Mouse (Mus musculus): ENCODE measurements around the gene Lama5. TPM values are rescaled to one million over a fixed set of nuclear protein-coding genes. Genes with fewer than 3 reads are reported as not detected.

Lama5 gene
- polyA plus RNA-seq, 1 experiment from 2014 or later: 85.3 TPM

DNA sequence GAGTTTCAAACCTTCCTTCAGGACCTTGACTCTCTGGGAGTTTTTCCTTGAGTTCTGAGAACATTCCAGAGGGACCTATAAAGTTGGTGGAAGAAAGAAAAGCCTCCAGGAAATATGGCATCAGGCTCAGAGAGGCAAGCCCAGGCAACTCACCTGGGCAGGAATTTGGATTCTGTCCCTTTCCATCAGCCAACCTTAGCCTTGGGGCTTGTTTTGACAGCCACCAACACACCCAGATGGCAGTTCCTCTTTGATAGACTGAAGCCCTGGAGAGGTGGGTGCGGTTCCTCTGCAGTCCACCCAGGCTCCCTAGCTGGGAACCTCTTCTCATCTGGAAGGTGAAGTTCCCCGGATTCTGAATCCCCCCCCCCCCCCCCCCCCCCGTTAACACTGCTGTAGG is 10.8 kb upstream of the Lama5 start:
- no peak for ATAC-seq
- H3K27ac ChIP-seq (ENCODE audit: low read length): peak overlapping the region; percentile 91

DNA sequence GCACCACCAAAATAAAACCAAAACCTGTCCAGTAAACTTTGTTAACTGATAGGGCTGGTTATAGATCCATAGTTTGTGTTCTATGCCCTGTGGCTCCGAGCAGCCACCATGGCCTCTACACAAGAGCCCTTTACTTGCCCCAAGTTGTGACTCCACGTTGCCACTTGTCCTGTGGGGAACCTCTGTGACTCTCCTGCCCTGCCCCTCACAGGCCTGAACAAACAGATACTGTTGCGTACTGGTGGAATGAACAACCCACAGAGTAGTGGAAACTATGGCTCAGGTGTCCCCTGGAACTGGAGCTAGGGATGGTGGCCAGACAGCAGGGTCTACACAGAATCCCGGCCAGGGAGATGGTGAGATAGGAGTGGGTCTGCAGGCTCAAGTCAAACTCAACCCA is 10.1 kb upstream of the Lama5 start:
- 59% methylated on average over 4 of the region's 4 CpGs for WGBS
- H3K27ac ChIP-seq (ENCODE audit: low read length): peak overlapping the region; percentile 91
- TF ChIP-seq CTCF (IDR thresholded peaks at IDR 0.05) (no peak), EP300 (IDR thresholded peaks at IDR 0.05) (0 out of 2 replicates have a peak, but pooled peaks have one; percentile 19)
- no peaks in the 10 kb centered on the region for H3K36me3 ChIP-seq (ENCODE audit: insufficient read depth, low read length)
- no peak overlapping the region for H3K4me2 ChIP-seq (replicated peaks; ENCODE audit: low read depth, low read length)
- no peak overlapping the region for H3K9ac ChIP-seq (replicated peaks; ENCODE audit: low read depth)
- peak; percentile 62 for DNase-seq (ENCODE audit: low spot score)
- no peak overlapping the region for H3K4me3 ChIP-seq (ENCODE audit: low read depth, low read length)
- no peaks in the 10 kb centered on the region for H3K9me3 ChIP-seq (ENCODE audit: low read length)
- peaks cover 29% of the 10 kb centered on the region for H3K4me1 ChIP-seq (ENCODE audit: insufficient read depth, low read depth, low read length)
- H3K27me3 ChIP-seq (replicated peaks; ENCODE audit: insufficient read depth, low read length): no peaks in the 10 kb centered on the region
- ATAC-seq: peak; percentile 32

More for the DNA sequence above, 10.8 kb upstream of the Lama5 start:
- TF ChIP-seq CTCF (IDR thresholded peaks at IDR 0.05): no peak
- H3K4me1 ChIP-seq (ENCODE audit: insufficient read depth, low read depth, low read length): peaks cover 28% of the 10 kb centered on the region
- WGBS: 54% methylated on average over 2 of the region's 3 CpGs
- no peaks in the 10 kb centered on the region for H3K36me3 ChIP-seq (ENCODE audit: insufficient read depth, low read length)
- H3K9ac ChIP-seq (replicated peaks; ENCODE audit: low read depth): no peak overlapping the region
- no peak for DNase-seq (ENCODE audit: low spot score)
- H3K4me2 ChIP-seq (replicated peaks; ENCODE audit: low read depth, low read length): no peak overlapping the region
- H3K27me3 ChIP-seq (replicated peaks; ENCODE audit: insufficient read depth, low read length): no peaks in the 10 kb centered on the region
- H3K4me3 ChIP-seq (ENCODE audit: low read depth, low read length): no peak overlapping the region
- H3K9me3 ChIP-seq (ENCODE audit: low read length): no peaks in the 10 kb centered on the region

DNA sequence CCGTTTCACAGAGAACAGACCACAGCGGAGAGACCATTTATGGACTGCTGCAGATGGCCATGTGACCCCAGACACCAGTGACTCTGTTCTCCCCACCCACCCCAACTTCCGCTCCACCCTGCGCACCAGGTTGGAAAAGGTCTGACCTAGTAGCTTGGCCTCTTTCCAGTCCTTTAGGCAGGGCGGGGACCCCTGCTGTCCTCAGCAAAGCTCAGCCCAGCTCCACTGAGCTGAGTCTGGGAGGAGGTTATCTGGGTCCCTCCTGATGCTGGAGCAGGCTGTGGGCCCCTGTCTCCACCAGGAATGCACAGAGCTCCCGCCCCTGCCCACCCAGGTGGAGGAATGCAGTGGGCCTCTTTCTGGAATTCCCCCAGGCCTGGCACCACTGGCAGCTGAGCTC is 9.3 kb upstream of the Lama5 start:
- Histone ChIP-seq H3K27me3 (replicated peaks; ENCODE audit: insufficient read depth, low read length) (no peaks in the 10 kb centered on the region), H3K4me3 (ENCODE audit: low read depth, low read length) (no peak overlapping the region), H3K36me3 (ENCODE audit: insufficient read depth, low read length) (no peaks in the 10 kb centered on the region), H3K9me3 (ENCODE audit: low read length) (no peaks in the 10 kb centered on the region), H3K4me1 (ENCODE audit: insufficient read depth, low read depth, low read length) (peaks cover 35% of the 10 kb centered on the region), H3K4me2 (replicated peaks; ENCODE audit: low read depth, low read length) (no peak overlapping the region), H3K9ac (replicated peaks; ENCODE audit: low read depth) (no peak overlapping the region), H3K27ac (ENCODE audit: low read length) (peak overlapping the region; percentile 91)
- peak; percentile 72 for ATAC-seq
- TF ChIP-seq CTCF (IDR thresholded peaks at IDR 0.05): no peak
- TF ChIP-seq EP300 (IDR thresholded peaks at IDR 0.05): peak; percentile 15; the same call in 1 of the 2 replicates
- WGBS: 31% methylated on average over 6 of the region's 6 CpGs
- DNase-seq (ENCODE audit: low spot score): peak; percentile 83

- no peak overlapping the region for H3K9ac ChIP-seq (replicated peaks; ENCODE audit: low read depth)
- H3K27ac ChIP-seq (ENCODE audit: low read length): peak overlapping the region; percentile 91
- TF ChIP-seq CTCF (IDR thresholded peaks at IDR 0.05): no peak
- TF ChIP-seq EP300 (IDR thresholded peaks at IDR 0.05): peak; percentile 75; the same call in 1 of the 2 replicates
- peak; percentile 53 for ATAC-seq
- H3K27me3 ChIP-seq (replicated peaks; ENCODE audit: insufficient read depth, low read length): no peaks in the 10 kb centered on the region
- H3K9me3 ChIP-seq (ENCODE audit: low read length): no peaks in the 10 kb centered on the region
- no peaks in the 10 kb centered on the region for H3K36me3 ChIP-seq (ENCODE audit: insufficient read depth, low read length)
- H3K4me2 ChIP-seq (replicated peaks; ENCODE audit: low read depth, low read length): no peak overlapping the region
- peak; percentile 84 for DNase-seq (ENCODE audit: low spot score)
- WGBS: 23% methylated on average over 8 of the region's 8 CpGs
- peaks cover 35% of the 10 kb centered on the region for H3K4me1 ChIP-seq (ENCODE audit: insufficient read depth, low read depth, low read length)
- H3K4me3 ChIP-seq (ENCODE audit: low read depth, low read length): no peak overlapping the region
Measured at GRCm38 (mm10) chr2:180234353-180234752, 8.7 kb upstream of the Lama5 start.

DNA sequence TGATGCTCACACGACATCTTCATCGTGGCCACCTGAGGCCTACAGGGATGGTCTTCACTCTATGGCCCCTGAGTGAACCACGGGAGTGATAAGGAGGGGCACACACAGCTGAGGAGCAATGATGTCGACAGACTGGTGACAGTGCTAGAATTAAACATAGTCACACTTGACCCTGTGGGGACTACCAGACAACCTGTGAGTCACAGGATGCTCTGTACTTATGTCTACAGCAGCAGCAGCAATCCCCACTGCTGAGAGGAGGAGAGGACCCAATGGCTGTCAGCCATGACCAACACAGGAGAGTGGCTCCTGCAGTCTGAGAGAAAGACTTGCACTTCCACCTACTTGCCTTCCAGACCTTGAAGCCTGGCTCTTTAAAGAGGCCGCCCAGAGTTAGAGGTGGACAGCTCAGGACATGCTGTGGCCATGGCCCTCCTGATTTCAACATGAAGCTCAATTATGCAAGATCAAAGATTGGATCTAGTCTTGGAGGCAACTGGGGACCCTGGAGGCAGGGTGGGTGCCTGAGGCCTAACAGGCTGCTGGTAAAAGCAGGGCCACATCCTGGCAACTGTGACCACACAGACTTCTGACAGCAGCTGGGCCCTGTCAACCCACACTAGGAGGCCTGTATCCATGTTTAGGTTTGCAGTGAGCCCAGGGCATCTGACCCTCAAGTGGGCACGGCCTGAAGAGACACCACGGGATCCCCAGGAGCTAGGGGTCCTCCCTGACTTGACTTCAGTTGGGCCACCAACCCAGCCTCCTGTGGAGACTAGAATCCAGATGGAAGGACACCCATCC is 7.6 kb upstream of the Lama5 start:
- Histone ChIP-seq H3K9ac (replicated peaks; ENCODE audit: low read depth) (no peak overlapping the region), H3K4me2 (replicated peaks; ENCODE audit: low read depth, low read length) (no peak overlapping the region), H3K9me3 (ENCODE audit: low read length) (no peaks in the 10 kb centered on the region), H3K36me3 (ENCODE audit: insufficient read depth, low read length) (no peaks in the 10 kb centered on the region), H3K27me3 (replicated peaks; ENCODE audit: insufficient read depth, low read length) (no peaks in the 10 kb centered on the region), H3K27ac (ENCODE audit: low read length) (peak overlapping the region; percentile 91), H3K4me1 (ENCODE audit: insufficient read depth, low read depth, low read length) (peaks cover 44% of the 10 kb centered on the region), H3K4me3 (ENCODE audit: low read depth, low read length) (no peak overlapping the region)
- 54% methylated on average over 7 of the region's 7 CpGs for WGBS
- TF ChIP-seq CTCF (IDR thresholded peaks at IDR 0.05) (no peak), EP300 (IDR thresholded peaks at IDR 0.05) (peak; percentile 29)
- DNase-seq (ENCODE audit: low spot score): peak; percentile 38
- ATAC-seq: 0 out of 2 replicates have a peak, but pooled peaks have one; percentile 2

DNA sequence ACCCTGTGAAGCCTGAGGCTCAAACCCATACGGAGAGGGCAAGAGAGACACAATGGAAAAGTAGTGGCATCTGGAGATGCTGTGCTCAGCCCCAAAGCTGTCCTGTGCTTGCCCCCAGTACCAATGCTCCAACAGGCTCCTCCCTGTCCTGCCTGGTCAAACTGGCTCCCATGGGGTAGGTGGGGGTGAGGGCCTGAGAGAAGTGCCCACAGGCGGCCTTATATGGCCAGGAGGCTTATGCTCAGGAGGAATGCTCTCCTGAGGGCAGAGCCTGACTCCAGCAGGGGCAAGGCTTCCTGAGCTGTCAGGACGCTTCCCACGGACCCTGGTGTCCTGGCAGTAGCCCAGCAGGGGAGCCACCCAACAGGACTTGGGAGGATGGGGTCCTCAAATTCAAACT is 4.8 kb upstream of the Lama5 start:
- Histone ChIP-seq H3K36me3 (ENCODE audit: insufficient read depth, low read length) (no peaks in the 10 kb centered on the region), H3K27me3 (replicated peaks; ENCODE audit: insufficient read depth, low read length) (no peaks in the 10 kb centered on the region), H3K4me1 (ENCODE audit: insufficient read depth, low read depth, low read length) (peaks cover 58% of the 10 kb centered on the region), H3K4me2 (replicated peaks; ENCODE audit: low read depth, low read length) (no peak overlapping the region), H3K9me3 (ENCODE audit: low read length) (no peaks in the 10 kb centered on the region), H3K4me3 (ENCODE audit: low read depth, low read length) (no peak overlapping the region), H3K9ac (replicated peaks; ENCODE audit: low read depth) (no peak overlapping the region), H3K27ac (ENCODE audit: low read length) (peak overlapping the region; percentile 43; the same call in 1 of the 2 replicates)
- peak; percentile 59 for DNase-seq (ENCODE audit: low spot score)
- ATAC-seq: peak; percentile 11
- WGBS: 37% methylated on average over 4 of the region's 4 CpGs
- TF ChIP-seq CTCF (IDR thresholded peaks at IDR 0.05) (no peak), EP300 (IDR thresholded peaks at IDR 0.05) (no peak)
